Mouse (Mus musculus) CH12.LX (cell line): Measurements from ENCODE around the gene 4931440F15Rik. TPM values are rescaled to one million over a fixed set of nuclear protein-coding genes. Genes with fewer than 3 reads are reported as not detected.

ENCODE experiments used
- DNase-seq: peaks from one replicate; pipeline ENCODE4 v3.0.0-alpha.2; 2013; ENCODE audit errors: extremely low read depth
- H3K27ac ChIP-seq: 2 replicates; pipeline ENCODE4 v1.5.1; 2012; ENCODE audit warnings: low read depth, mild to moderate bottlenecking, control low read depth, moderate library complexity; ENCODE audit not compliant: insufficient read depth
- H3K27me3 ChIP-seq: replicated peaks from 2 replicates; pipeline ENCODE3; 2012; ENCODE audit warnings: inconsistent platforms
- H3K36me3 ChIP-seq, 2 experiments: replicated peaks in 1 of 2; 2 replicates each; pipeline versions ENCODE3 to v1.6.1; 2012; ENCODE audit warnings: inconsistent platforms in 1 of 2, low read length in 1 of 2, mild to moderate bottlenecking in 1 of 2, mixed read lengths in 1 of 2, moderate library complexity in 1 of 2; ENCODE audit not compliant: control insufficient read depth in 1 of 2, insufficient read depth in 1 of 2
- H3K4me1 ChIP-seq, 2 experiments: 2 replicates each; pipeline ENCODE4 v1.6.1; 2012; ENCODE audit warnings: inconsistent platforms in 1 of 2, moderate library complexity in 1 of 2; ENCODE audit not compliant: insufficient read depth in 2 of 2, control insufficient read depth in 1 of 2
- H3K4me2 ChIP-seq: 2 replicates; pipeline ENCODE4 v1.6.1; 2012; ENCODE audit warnings: low read depth, mild to moderate bottlenecking, control low read depth; ENCODE audit not compliant: poor library complexity, insufficient read depth, severe bottlenecking
- H3K4me3 ChIP-seq, 3 experiments: fragments of 150-350 bp in 1 of 3; sonication (generic) in 1 of 3; replicated peaks in 1 of 3; 2 replicates each; pipeline versions ENCODE3 to v1.5.1; 2011 to 2012; ENCODE audit warnings: low read depth in 2 of 3, low read length in 2 of 3, mild to moderate bottlenecking in 2 of 3, moderate library complexity in 2 of 3, control low read depth in 1 of 3, improper control_type of control experiment in 1 of 3, inconsistent platforms in 1 of 3, mixed read lengths in 1 of 3; ENCODE audit not compliant: poor library complexity in 1 of 3
- H3K79me2 ChIP-seq: replicated peaks from 2 replicates; pipeline ENCODE4 v1.6.1; 2012; ENCODE audit warnings: mild to moderate bottlenecking, moderate library complexity; ENCODE audit not compliant: control insufficient read depth, poor library complexity, insufficient read depth, severe bottlenecking; ENCODE audit errors: extremely low read depth
- H3K9ac ChIP-seq: 2 replicates; pipeline ENCODE4 v1.6.1; 2012; ENCODE audit warnings: low read depth, mild to moderate bottlenecking, control low read depth, moderate library complexity; ENCODE audit not compliant: insufficient read depth
- H3K9me3 ChIP-seq: replicated peaks from 2 replicates; pipeline ENCODE3; 2012; ENCODE audit warnings: low read length, inconsistent platforms, mixed read lengths
- CHD1 ChIP-seq: IDR thresholded peaks from 2 replicates; pipeline ENCODE4 v1.6.1; 2012; ENCODE audit warnings: low read depth, low read length, improper control_type of control experiment, inconsistent platforms
- CHD2 ChIP-seq: IDR thresholded peaks from 2 replicates; pipeline ENCODE4 v1.6.1; 2011; ENCODE audit warnings: low read length, improper control_type of control experiment
- CTCF ChIP-seq, 2 experiments: IDR thresholded peaks in 1 of 2; conservative IDR thresholded peaks in 1 of 2; 2 replicates each; pipeline ENCODE4 v1.5.1; 2011 to 2012; ENCODE audit warnings: low read depth in 2 of 2, low read length in 2 of 2, improper control_type of control experiment in 1 of 2, inconsistent platforms in 1 of 2, mild to moderate bottlenecking in 1 of 2, moderate library complexity in 1 of 2
- ELF1 ChIP-seq: IDR thresholded peaks from 2 replicates; pipeline ENCODE4 v1.6.1; 2014; ENCODE audit warnings: low read depth, mild to moderate bottlenecking, inconsistent platforms, low read length, improper control_type of control experiment
- EP300 ChIP-seq: IDR thresholded peaks from 2 replicates; pipeline ENCODE4 v1.6.1; 2011; ENCODE audit warnings: low read length, improper control_type of control experiment
- JUN ChIP-seq: IDR thresholded peaks from 2 replicates; pipeline ENCODE4 v1.6.1; 2011; ENCODE audit warnings: low read depth, mild to moderate bottlenecking, low read length, improper control_type of control experiment, moderate library complexity; ENCODE audit not compliant: insufficient read depth
- JUND ChIP-seq: conservative IDR thresholded peaks from 2 replicates; pipeline ENCODE4 v1.6.1; 2011; ENCODE audit warnings: low read depth, low read length, improper control_type of control experiment
- MAX ChIP-seq: IDR thresholded peaks from 2 replicates; pipeline ENCODE4 v1.6.1; 2011; ENCODE audit warnings: low read length, improper control_type of control experiment
- MAZ ChIP-seq: IDR thresholded peaks from 2 replicates; pipeline ENCODE4 v1.6.1; 2012; ENCODE audit warnings: low read depth, mild to moderate bottlenecking, inconsistent platforms, low read length, improper control_type of control experiment, moderate library complexity
- MEF2A ChIP-seq: IDR thresholded peaks from 2 replicates; pipeline ENCODE4 v1.6.1; 2014; ENCODE audit warnings: low read depth, mild to moderate bottlenecking, inconsistent platforms, low read length, improper control_type of control experiment, borderline replicate concordance
- MYC ChIP-seq: IDR thresholded peaks from 2 replicates; pipeline ENCODE4 v1.6.1; 2011; ENCODE audit warnings: low read depth, mild to moderate bottlenecking, improper control_type of control experiment, low read length
- RAD21 ChIP-seq: IDR thresholded peaks from 2 replicates; pipeline ENCODE4 v1.6.1; 2011; ENCODE audit warnings: low read depth, mild to moderate bottlenecking, low read length, improper control_type of control experiment, moderate library complexity
- SMC3 ChIP-seq: IDR thresholded peaks from 2 replicates; pipeline ENCODE4 v1.6.1; 2011; ENCODE audit warnings: low read depth, low read length, improper control_type of control experiment
- TBP ChIP-seq: conservative IDR thresholded peaks from 2 replicates; pipeline ENCODE4 v1.6.1; 2011; ENCODE audit warnings: low read depth, low read length, improper control_type of control experiment
- UBTF ChIP-seq: IDR thresholded peaks from 2 replicates; pipeline ENCODE4 v1.6.1; 2012; ENCODE audit warnings: low read depth, mild to moderate bottlenecking, inconsistent platforms, low read length, improper control_type of control experiment, moderate library complexity
- dilution Hi-C: fragments of 300-500 bp; cut with MboI; formaldehyde crosslinking; loops from 2 replicates; pipeline ENCODE4 v1.14.3; 2020; ENCODE audit warnings: low sequenced_read_pairs; ENCODE audit not compliant: extremely low pct_unique_long_range_greater_than_20kb, extremely low pct_ligation_motif_present
- in situ Hi-C: fragments of 300-500 bp; cut with MboI; formaldehyde crosslinking; loops from 3 replicates; pipeline ENCODE4 v1.14.3; 2019; ENCODE audit warnings: low sequenced_read_pairs, low pct_ligation_motif_present, low pct_unique_long_range_greater_than_20kb, mixed read lengths
- polyA plus RNA-seq: library from polyadenylated mRNA; unstranded; fragments of >175 nt; gene quantifications from 2 replicates; pipeline ENCODE4 v1.2.1, GENCODE M21; 2012; ENCODE audit warnings: low read depth; ENCODE audit not compliant: insufficient read length
- total RNA-seq, 2 experiments: library from RNA; depleted of rRNA; stranded (reverse); fragments of 300-350 nt in 1 of 2; fragments of >200 nt in 1 of 2; gene quantifications; 2 replicates each; pipeline ENCODE4 v1.2.3; 2012 to 2014

Gene 4931440F15Rik
- total and polyA plus RNA-seq, 3 experiments = not detected

DNA sequence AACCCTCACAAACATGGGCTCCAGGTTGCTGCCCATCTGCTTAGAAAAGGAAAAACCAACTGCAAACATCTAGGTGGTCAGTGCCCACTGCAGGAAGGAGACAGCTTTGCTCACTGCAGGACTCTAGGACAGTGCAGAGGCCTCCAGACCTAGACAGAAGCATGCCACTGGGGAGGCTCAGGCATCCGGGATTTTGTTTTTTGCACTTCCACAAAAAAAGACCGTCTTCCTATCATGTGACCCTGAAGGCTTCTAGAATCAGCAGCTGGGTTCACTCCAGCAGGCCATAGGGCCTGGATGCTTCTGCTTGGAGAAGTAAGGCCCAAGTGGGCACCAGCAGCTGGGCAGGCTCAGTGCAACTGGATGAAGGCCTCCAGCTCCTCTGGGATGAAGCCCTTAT is 2.3 kb downstream of the 4931440F15Rik start:
- no peak overlapping the region for H3K27ac ChIP-seq
- H3K9me3 ChIP-seq = peaks cover 2% of the 10 kb centered on the region
- no peaks in the 10 kb centered on the region for H3K79me2 ChIP-seq
- H3K36me3 ChIP-seq = peaks cover 4 to 12% of the 10 kb centered on the region in 2 experiments
- no peak for DNase-seq
- no peak overlapping the region for H3K9ac ChIP-seq
- H3K27me3 ChIP-seq = no peaks in the 10 kb centered on the region
- H3K4me3 ChIP-seq = no peak overlapping the region
- dilution Hi-C loops = no loop called here
- H3K4me1 ChIP-seq = peaks cover 0 to 4% of the 10 kb centered on the region in 2 experiments; a peak in 1 of 4 replicates
- in situ Hi-C loops = no loop called here
- no peak overlapping the region for H3K4me2 ChIP-seq
- TF ChIP-seq CHD1 (no peak), EP300 (no peak), RAD21 (no peak), SMC3 (no peak), UBTF (no peak), MAX (no peak), JUN (no peak)
- TF ChIP-seq, all 38 proteins: peak for 0

DNA sequence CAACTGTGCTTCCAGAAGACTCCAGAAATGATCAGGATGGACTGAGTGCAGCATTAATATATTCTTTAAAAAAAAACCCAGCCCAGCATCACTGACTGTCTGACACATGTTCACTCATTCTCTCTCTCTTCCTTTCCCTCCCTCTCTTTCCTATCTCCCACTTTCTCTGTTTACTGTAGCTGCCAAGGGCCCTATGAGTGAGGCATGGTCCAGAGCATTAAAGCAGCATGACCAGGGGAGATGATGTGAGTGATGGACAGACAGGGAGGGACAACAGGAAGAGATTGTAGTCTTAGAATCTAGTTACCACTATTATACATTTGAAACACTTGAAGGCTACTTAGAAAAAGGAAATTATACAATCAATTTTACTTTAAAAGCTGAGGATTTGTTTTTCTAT is 9.8 kb downstream of the 4931440F15Rik start:
- no peak for DNase-seq
- H3K4me1 ChIP-seq = peaks cover 3 to 20% of the 10 kb centered on the region in 2 experiments; a peak in 3 of 4 replicates
- no peak overlapping the region for H3K9ac ChIP-seq
- H3K27me3 ChIP-seq = no peaks in the 10 kb centered on the region
- TF ChIP-seq TBP (no peak), MYC (no peak), EP300 (no peak)
- H3K79me2 ChIP-seq = no peaks in the 10 kb centered on the region
- no peak overlapping the region for H3K4me2 ChIP-seq
- dilution Hi-C loops = no loop called here
- H3K9me3 ChIP-seq = no peaks in the 10 kb centered on the region
- in situ Hi-C loops = no loop called here
- no peak overlapping the region for H3K4me3 ChIP-seq
- no peak overlapping the region for H3K27ac ChIP-seq
- peaks cover 0 to 2% of the 10 kb centered on the region in 2 experiments for H3K36me3 ChIP-seq

DNA sequence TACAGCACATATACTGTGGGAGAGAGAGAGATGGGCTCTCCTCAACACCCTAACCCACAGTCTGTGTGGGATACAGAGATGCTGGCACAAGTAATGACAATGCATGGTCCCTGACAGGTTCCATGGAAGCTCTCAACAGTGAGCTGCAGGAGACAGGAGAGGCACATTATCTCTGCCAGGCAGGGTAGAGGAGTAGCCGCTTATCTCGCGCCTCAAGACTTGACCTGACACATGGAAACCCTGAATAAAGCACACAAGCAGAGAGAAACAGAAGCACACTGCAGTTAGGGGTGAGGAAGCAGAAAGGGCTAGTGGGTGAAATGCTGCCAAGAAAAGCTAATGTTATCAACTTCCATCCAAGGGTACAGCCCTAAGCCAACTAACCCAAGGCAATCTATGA is 10.2 kb downstream of the 4931440F15Rik start:
- no peak overlapping the region for H3K4me3 ChIP-seq
- DNase-seq = no peak
- dilution Hi-C loops = no loop called here

More for the DNA sequence above, 10.2 kb downstream of the 4931440F15Rik start:
- H3K4me1 ChIP-seq = peaks cover 3 to 24% of the 10 kb centered on the region in 2 experiments; a peak in 3 of 4 replicates
- no peak for TF ChIP-seq MAZ
- TF ChIP-seq CHD2 = no peak
- no peak for TF ChIP-seq JUND
- TF ChIP-seq ELF1 = no peak
- TF ChIP-seq CTCF (conservative IDR thresholded peaks at IDR 0.05 in 1 of 2, IDR thresholded peaks at IDR 0.05 in 1 of 2; ENCODE audit: low read depth in 2 of 2, low read length in 2 of 2) = no peak
- no peak for TF ChIP-seq MYC
- no peak for TF ChIP-seq MEF2A
- TF ChIP-seq, all 38 proteins: peak for 0
- in situ Hi-C loops = no loop called here
- no peak overlapping the region for H3K9ac ChIP-seq
- no peaks in the 10 kb centered on the region for H3K27me3 ChIP-seq
- no peaks in the 10 kb centered on the region for H3K9me3 ChIP-seq
- H3K27ac ChIP-seq = no peak overlapping the region
- H3K36me3 ChIP-seq = peaks cover 0 to 2% of the 10 kb centered on the region in 2 experiments
- no peaks in the 10 kb centered on the region for H3K79me2 ChIP-seq
- no peak overlapping the region for H3K4me2 ChIP-seq
